In the genomic region with DNA sequence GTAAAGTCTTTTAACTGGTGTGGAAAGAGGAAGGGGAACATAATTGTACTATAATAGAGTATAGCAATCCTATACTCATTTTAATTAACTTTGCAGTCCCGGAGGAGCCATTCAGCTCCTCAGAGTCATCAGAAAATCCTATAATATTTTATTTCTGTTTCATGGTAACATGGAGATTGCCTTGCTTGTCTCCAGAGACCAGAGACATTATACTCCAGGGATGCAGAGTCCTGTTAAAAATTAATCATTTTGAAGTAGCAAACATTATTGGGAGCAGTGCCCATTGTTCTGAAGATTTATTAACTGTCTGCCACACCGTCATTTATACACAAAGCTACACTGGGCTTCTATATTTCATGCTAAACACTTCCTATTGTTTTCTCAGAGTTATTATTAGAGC, we compare ENCODE assay signal across 18 mouse cellular contexts.
DNase-seq lines count a peak whose midpoint lies in the region; ATAC-seq and TF ChIP-seq lines count a peak whose summit lies in the region.
"Had no signal": no experiment of that assay in that cellular context is flagged by ENCODE, and none has a peak within 500 bp of the region (broad histone marks: within the 10 kb centered on the region; RNA-seq: fewer than 3 reads in every experiment).

No protein-coding gene starts in this region.

- peak; percentile 2 for DNase-seq in embryo, embryonic 10.5 days (ENCODE audit: low spot score)
- DNase-seq in embryo, embryonic 10 days (ENCODE audit: low spot score), result no peak
- DNase-seq in midbrain, embryonic 14.5 days, result peak; percentile 8
- DNase-seq in hindbrain, postnatal 0 days (ENCODE audit: low spot score), result peak; percentile 46
- DNase-seq in cerebellum, adult 18-20 months, result no peak
- DNase-seq in thymus, postnatal 10 days (ENCODE audit: low spot score in 2 of 2), result no peak
- DNase-seq: adrenal gland, postnatal 10 days; cerebellum, adult 9-10 months; gastrocnemius, adult 2 months; liver, embryonic 13.5 days; lung, adult 2 months; lung, postnatal 14 days; thymus, adult 18-20 months had no signal

- no peak for ATAC-seq in midbrain, embryonic 14.5 days (ENCODE audit: low FRiP score, low TSS enrichment)
- ATAC-seq in midbrain, embryonic 16.5 days, result no peak
- no peak for ATAC-seq in hindbrain, postnatal 0 days
- peak; percentile 57; the same call in 1 of the 2 replicates for ATAC-seq in neural tube, embryonic 15.5 days (ENCODE audit: low FRiP score)
- ATAC-seq: forebrain, embryonic 14.5 days; midbrain, embryonic 13.5 days had no signal

- no peaks in the 10 kb centered on the region for H3K36me3 ChIP-seq in midbrain, embryonic 14.5 days (ENCODE audit: control insufficient read depth, insufficient read depth, low read length)
- H3K36me3 ChIP-seq in midbrain, embryonic 16.5 days (ENCODE audit: control insufficient read depth, insufficient read depth, low read length), result no peaks in the 10 kb centered on the region
- no peaks in the 10 kb centered on the region for H3K36me3 ChIP-seq in hindbrain, postnatal 0 days (ENCODE audit: insufficient read depth, low read length)
- H3K36me3 ChIP-seq in neural tube, embryonic 15.5 days, result no peaks in the 10 kb centered on the region
- H3K36me3 ChIP-seq: embryonic facial prominence, embryonic 13.5 days; liver, embryonic 13.5 days; midbrain, embryonic 13.5 days had no signal

- H3K4me1 ChIP-seq in midbrain, embryonic 14.5 days (ENCODE audit: control insufficient read depth, insufficient read depth, low read length), result no peaks in the 10 kb centered on the region
- H3K4me1 ChIP-seq in midbrain, embryonic 16.5 days (ENCODE audit: control insufficient read depth, insufficient read depth, low read length), result no peaks in the 10 kb centered on the region
- H3K4me1 ChIP-seq in hindbrain, postnatal 0 days (ENCODE audit: insufficient read depth, low read length), result no peaks in the 10 kb centered on the region
- no peaks in the 10 kb centered on the region for H3K4me1 ChIP-seq in neural tube, embryonic 15.5 days
- H3K4me1 ChIP-seq: embryonic facial prominence, embryonic 13.5 days; liver, embryonic 13.5 days; midbrain, embryonic 13.5 days had no signal

- no peak overlapping the region for H3K4me2 ChIP-seq in midbrain, embryonic 14.5 days (ENCODE audit: low read length)
- no peak overlapping the region for H3K4me2 ChIP-seq in midbrain, embryonic 16.5 days (ENCODE audit: low read length)
- no peak overlapping the region for H3K4me2 ChIP-seq in hindbrain, postnatal 0 days (ENCODE audit: low read depth, low read length)
- H3K4me2 ChIP-seq in neural tube, embryonic 15.5 days, result no peak overlapping the region
- H3K4me2 ChIP-seq: embryonic facial prominence, embryonic 13.5 days; liver, embryonic 13.5 days; midbrain, embryonic 13.5 days had no signal

- 69% methylated on average over 2 of the region's 2 CpGs for WGBS in midbrain, embryonic 14.5 days
- 64% methylated on average over 2 of the region's 2 CpGs for WGBS in midbrain, embryonic 16.5 days
- WGBS in hindbrain, postnatal 0 days, result 39% methylated on average over 2 of the region's 2 CpGs
- WGBS in neural tube, embryonic 15.5 days, result 18% methylated on average over 2 of the region's 2 CpGs

- TF ChIP-seq CTCF in hindbrain, postnatal 0 days (IDR thresholded peaks at IDR 0.05; ENCODE audit: low read depth), result no peak

- H3K9ac ChIP-seq in midbrain, embryonic 14.5 days (replicated peaks; ENCODE audit: low read length), result no peak overlapping the region
- no peak overlapping the region for H3K9ac ChIP-seq in midbrain, embryonic 16.5 days (ENCODE audit: low read depth, low read length)
- no peak overlapping the region for H3K9ac ChIP-seq in hindbrain, postnatal 0 days (replicated peaks; ENCODE audit: low read length)
- no peak overlapping the region for H3K9ac ChIP-seq in neural tube, embryonic 15.5 days (replicated peaks)
- H3K9ac ChIP-seq: embryonic facial prominence, embryonic 13.5 days; liver, embryonic 13.5 days; midbrain, embryonic 13.5 days had no signal

- no peak overlapping the region for H3K4me3 ChIP-seq in midbrain, embryonic 14.5 days (replicated peaks; ENCODE audit: low read depth, low read length)
- H3K4me3 ChIP-seq in midbrain, embryonic 16.5 days (ENCODE audit: low read depth, low read length), result no peak overlapping the region
- H3K4me3 ChIP-seq in hindbrain, postnatal 0 days (ENCODE audit: low read length), result no peak overlapping the region
- no peak overlapping the region for H3K4me3 ChIP-seq in neural tube, embryonic 15.5 days (replicated peaks)
- H3K4me3 ChIP-seq: embryonic facial prominence, embryonic 13.5 days; gastrocnemius, adult 2 months; liver, embryonic 13.5 days; midbrain, embryonic 13.5 days had no signal

- H3K27me3 ChIP-seq in midbrain, embryonic 14.5 days (ENCODE audit: control insufficient read depth, insufficient read depth, low read length), result no peaks in the 10 kb centered on the region
- H3K27me3 ChIP-seq in midbrain, embryonic 16.5 days (ENCODE audit: control insufficient read depth, insufficient read depth, low read depth, low read length), result no peaks in the 10 kb centered on the region
- H3K27me3 ChIP-seq in hindbrain, postnatal 0 days (ENCODE audit: insufficient read depth, low read length), result no peaks in the 10 kb centered on the region
- no peaks in the 10 kb centered on the region for H3K27me3 ChIP-seq in neural tube, embryonic 15.5 days (replicated peaks)
- H3K27me3 ChIP-seq: embryonic facial prominence, embryonic 13.5 days; liver, embryonic 13.5 days; midbrain, embryonic 13.5 days had no signal

- H3K27ac ChIP-seq in midbrain, embryonic 14.5 days (replicated peaks; ENCODE audit: low read depth, low read length), result no peak overlapping the region
- H3K27ac ChIP-seq in midbrain, embryonic 16.5 days (ENCODE audit: low read length), result no peak overlapping the region
- H3K27ac ChIP-seq in hindbrain, postnatal 0 days, result no peak overlapping the region
- H3K27ac ChIP-seq in neural tube, embryonic 15.5 days (replicated peaks), result no peak overlapping the region
- H3K27ac ChIP-seq: embryonic facial prominence, embryonic 13.5 days; gastrocnemius, adult 2 months; liver, embryonic 13.5 days; midbrain, embryonic 13.5 days had no signal

- H3K9me3 ChIP-seq in midbrain, embryonic 14.5 days (ENCODE audit: control insufficient read depth, low read length), result no peaks in the 10 kb centered on the region
- no peaks in the 10 kb centered on the region for H3K9me3 ChIP-seq in midbrain, embryonic 16.5 days (replicated peaks; ENCODE audit: control insufficient read depth, low read length, poor library complexity, severe bottlenecking)
- no peaks in the 10 kb centered on the region for H3K9me3 ChIP-seq in hindbrain, postnatal 0 days (ENCODE audit: low read length)
- no peaks in the 10 kb centered on the region for H3K9me3 ChIP-seq in neural tube, embryonic 15.5 days (replicated peaks)
- H3K9me3 ChIP-seq: embryonic facial prominence, embryonic 13.5 days; liver, embryonic 13.5 days; midbrain, embryonic 13.5 days had no signal

Comparison
In these comparisons a context has a peak if more than half of its experiments do, and no peak if none do; other contexts are left out.
1. DNase-seq: peak in embryo, embryonic 10.5 days (single experiment), midbrain, embryonic 14.5 days (single experiment) and hindbrain, postnatal 0 days (single experiment); none in embryo, embryonic 10 days (single experiment), cerebellum, adult 18-20 months (0 of 2) and thymus, postnatal 10 days (0 of 2).